Mouse (Mus musculus) heart, embryonic 13.5 days (tissue): ENCODE data around the gene Fetub. TPM values are rescaled to one million over a fixed set of nuclear protein-coding genes. Genes with fewer than 3 reads are reported as not detected.

ENCODE experiments used
- ATAC-seq: fragments of 200-750 bp; cut with Nextera tagmentation; 2 replicates; pipeline ENCODE4 v1.8.0; 2017; ENCODE audit warnings: moderate TSS enrichment; ENCODE audit not compliant: insufficient number of reproducible peaks, low FRiP score, low TSS enrichment; ENCODE audit errors: extremely low read depth
- H3K27ac ChIP-seq: fragments of 300-500 bp; sonication (generic); replicated peaks from 2 replicates; pipeline ENCODE4 v1.5.1; 2015; ENCODE audit warnings: moderate library complexity, mild to moderate bottlenecking, inconsistent platforms
- H3K27me3 ChIP-seq: fragments of 300-500 bp; sonication (generic); replicated peaks from 2 replicates; pipeline ENCODE4 v1.6.1; 2015; ENCODE audit warnings: mild to moderate bottlenecking, inconsistent platforms
- H3K36me3 ChIP-seq: fragments of 300-500 bp; sonication (generic); 2 replicates; pipeline ENCODE4 v1.6.1; 2015; ENCODE audit warnings: mild to moderate bottlenecking, inconsistent platforms
- H3K4me1 ChIP-seq: fragments of 300-500 bp; sonication (generic); 2 replicates; pipeline ENCODE4 v1.6.1; 2015; ENCODE audit warnings: inconsistent platforms
- H3K4me2 ChIP-seq: fragments of 300-500 bp; sonication (generic); 2 replicates; pipeline ENCODE4 v1.6.1; 2015; ENCODE audit warnings: inconsistent platforms, mild to moderate bottlenecking, moderate library complexity
- H3K4me3 ChIP-seq: fragments of 300-500 bp; sonication (generic); 2 replicates; pipeline ENCODE4 v1.5.1; 2015; ENCODE audit warnings: moderate library complexity, mild to moderate bottlenecking, inconsistent platforms
- H3K9ac ChIP-seq: fragments of 300-500 bp; sonication (generic); 2 replicates; pipeline ENCODE4 v1.6.1; 2015; ENCODE audit warnings: inconsistent platforms, mild to moderate bottlenecking, moderate library complexity
- H3K9me3 ChIP-seq: fragments of 300-500 bp; sonication (generic); 2 replicates; pipeline ENCODE4 v1.6.1; 2016; ENCODE audit warnings: inconsistent platforms
- WGBS: fragments of 180-500 bp; shearing (Covaris S2); methylation state at CpG from one replicate; pipeline ENCODE4 v1.1.7; 2015; ENCODE audit warnings: mixed read lengths; 5-methylcytosine and 5-hydroxymethylcytosine counted together
- polyA plus RNA-seq: library from polyadenylated mRNA; unstranded; fragments of >200 nt; fragmentation: Nextera tagmentation; extraction: Ambion mirVana; gene quantifications from 2 replicates; pipeline ENCODE4 v1.2.1, GENCODE M21; 2015

Gene Fetub
- polyA plus RNA-seq: 0.10 TPM in 1 of 2 replicates, not detected in the other

DNA sequence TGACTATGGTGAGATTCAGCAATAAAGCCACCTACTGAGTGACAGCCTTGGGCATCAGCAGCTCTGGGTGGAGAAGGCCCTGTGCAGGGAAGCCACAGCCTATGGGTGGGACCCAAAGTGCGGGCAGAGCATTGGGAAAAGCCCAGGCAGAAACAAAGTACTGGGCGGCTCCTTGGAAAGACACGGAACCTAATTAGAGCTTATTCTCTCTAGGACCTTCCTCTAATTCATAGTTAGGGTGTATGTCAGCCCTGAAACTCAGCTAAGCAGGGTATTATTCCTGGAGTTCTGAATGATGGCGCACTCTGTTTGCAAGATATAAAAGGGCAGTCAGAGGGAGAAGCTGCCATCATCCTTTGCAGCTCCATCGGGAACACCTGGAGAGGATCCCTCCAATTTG is at the start of gene Fetub:
Fetub (plus strand) TSS at position 301 of the 400 bp plus-strand sequence.
- no peak within 1 kb of the TSS for H3K9ac ChIP-seq
- H3K27me3 ChIP-seq: no peaks in the 10 kb centered on the region
- no peak within 1 kb of the TSS for H3K27ac ChIP-seq
- no peak within 1 kb of the TSS for H3K4me2 ChIP-seq
- no peaks in the 10 kb centered on the region for H3K9me3 ChIP-seq
- no peak within 1 kb of the TSS for H3K4me3 ChIP-seq
- WGBS: 81% methylated on average over 5 of the region's 5 CpGs
- ATAC-seq: no peak
- peaks cover 4% of the 10 kb centered on the region; the same call in 1 of the 2 replicates for H3K4me1 ChIP-seq
- no peaks in the 10 kb centered on the region for H3K36me3 ChIP-seq

DNA sequence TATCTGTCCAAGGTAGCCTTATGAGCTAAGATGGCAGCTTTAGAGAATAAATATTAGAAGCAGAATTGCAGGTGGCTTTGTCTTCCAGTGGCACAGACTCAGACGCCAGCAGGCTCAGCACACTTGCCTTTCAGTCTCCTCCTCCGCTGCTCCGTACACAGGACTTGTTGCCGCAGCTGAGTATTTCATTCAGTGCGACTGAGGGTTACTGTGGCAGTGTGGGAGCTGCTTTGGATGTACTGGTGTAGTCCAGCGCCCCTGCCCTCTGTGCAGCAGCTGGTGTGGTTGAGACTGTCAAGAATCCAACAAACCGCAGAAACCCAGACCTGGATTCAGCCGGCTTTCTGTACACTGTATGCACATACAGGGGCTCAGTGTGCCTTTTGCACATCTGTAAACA is 45.7 kb upstream of the Fetub start:
- H3K9me3 ChIP-seq: no peaks in the 10 kb centered on the region
- no peaks in the 10 kb centered on the region for H3K4me1 ChIP-seq
- ATAC-seq: no peak
- H3K9ac ChIP-seq: no peak overlapping the region
- no peaks in the 10 kb centered on the region for H3K27me3 ChIP-seq
- no peak overlapping the region for H3K4me2 ChIP-seq
- H3K27ac ChIP-seq: no peak overlapping the region
- H3K36me3 ChIP-seq: peaks cover 63% of the 10 kb centered on the region
- H3K4me3 ChIP-seq: no peak overlapping the region
- 93% methylated on average over 8 of the region's 8 CpGs for WGBS

DNA sequence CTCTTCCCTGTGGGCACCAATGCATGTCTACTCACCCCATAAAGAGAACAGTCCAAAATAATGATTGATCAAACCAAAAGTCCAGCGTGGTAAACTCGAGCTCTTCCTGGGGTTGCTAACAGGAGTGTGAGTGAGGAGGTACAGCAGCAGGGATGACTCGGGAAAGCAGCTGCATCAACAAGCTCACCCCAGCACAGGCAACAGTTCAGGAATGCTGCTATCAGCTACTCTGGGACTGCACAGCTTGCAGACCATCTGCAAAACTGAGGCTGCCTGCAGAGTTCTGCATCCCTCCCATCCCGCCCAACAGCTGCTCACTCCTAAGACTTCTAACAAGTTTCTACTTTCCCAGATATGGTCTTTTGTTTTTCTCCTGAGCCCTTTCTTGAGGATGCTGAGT is 44.8 kb upstream of the Fetub start:
- 55% methylated on average over 4 of the region's 4 CpGs for WGBS

DNA sequence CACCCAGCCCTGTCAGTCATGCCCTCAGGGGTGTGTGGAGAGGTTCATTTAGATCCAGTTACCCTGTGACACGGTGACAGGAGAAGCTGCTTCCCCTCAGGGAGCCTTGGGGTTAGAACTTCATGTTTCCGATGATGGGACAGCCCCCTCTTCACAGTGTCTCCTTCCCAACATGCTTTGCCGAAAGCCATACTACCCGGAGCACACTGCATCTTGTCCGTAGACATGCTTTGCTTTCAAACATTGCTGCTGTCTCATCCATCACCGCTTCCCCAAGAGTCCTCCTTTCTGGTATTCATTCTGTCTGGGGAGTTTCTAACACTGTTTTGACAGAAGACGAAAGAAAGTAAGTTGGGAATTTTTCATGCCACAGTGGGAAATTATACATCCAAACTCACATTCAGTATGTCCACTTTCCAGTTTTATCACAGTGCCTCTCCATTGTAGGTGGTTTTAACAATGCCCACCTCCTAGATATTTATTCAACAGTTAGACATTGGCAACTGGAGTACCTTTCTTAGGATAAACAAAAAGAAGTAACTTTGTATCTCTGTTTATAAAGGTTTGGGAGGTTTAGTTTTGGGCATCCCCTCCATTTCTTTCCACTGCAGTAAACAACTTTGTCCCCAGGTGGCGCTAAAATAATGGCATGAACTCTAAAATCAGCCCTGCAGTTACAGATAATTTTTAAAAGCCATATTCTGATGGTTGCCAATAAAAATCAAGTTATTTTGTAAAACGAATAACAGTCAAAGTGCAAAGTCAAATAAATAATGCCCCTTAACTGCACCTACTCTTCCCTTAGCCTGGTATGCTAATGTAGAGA is 41.7 kb upstream of the Fetub start:
- Histone ChIP-seq H3K9ac (no peak overlapping the region), H3K27me3 (no peaks in the 10 kb centered on the region; the same call in 1 of the 2 replicates), H3K9me3 (no peaks in the 10 kb centered on the region), H3K4me2 (no peak overlapping the region), H3K4me1 (peaks cover 10% of the 10 kb centered on the region), H3K27ac (no peak overlapping the region), H3K4me3 (no peak overlapping the region), H3K36me3 (peaks cover 23% of the 10 kb centered on the region)
- ATAC-seq: no peak
- 41% methylated on average over 9 of the region's 9 CpGs for WGBS

More for the DNA sequence above, 44.8 kb upstream of the Fetub start:
- peaks cover 53% of the 10 kb centered on the region for H3K36me3 ChIP-seq
- no peaks in the 10 kb centered on the region for H3K27me3 ChIP-seq
- H3K4me3 ChIP-seq: no peak overlapping the region
- no peaks in the 10 kb centered on the region for H3K9me3 ChIP-seq
- H3K4me2 ChIP-seq: no peak overlapping the region
- ATAC-seq: no peak
- no peak overlapping the region for H3K27ac ChIP-seq
- H3K4me1 ChIP-seq: no peaks in the 10 kb centered on the region
- no peak overlapping the region for H3K9ac ChIP-seq

DNA sequence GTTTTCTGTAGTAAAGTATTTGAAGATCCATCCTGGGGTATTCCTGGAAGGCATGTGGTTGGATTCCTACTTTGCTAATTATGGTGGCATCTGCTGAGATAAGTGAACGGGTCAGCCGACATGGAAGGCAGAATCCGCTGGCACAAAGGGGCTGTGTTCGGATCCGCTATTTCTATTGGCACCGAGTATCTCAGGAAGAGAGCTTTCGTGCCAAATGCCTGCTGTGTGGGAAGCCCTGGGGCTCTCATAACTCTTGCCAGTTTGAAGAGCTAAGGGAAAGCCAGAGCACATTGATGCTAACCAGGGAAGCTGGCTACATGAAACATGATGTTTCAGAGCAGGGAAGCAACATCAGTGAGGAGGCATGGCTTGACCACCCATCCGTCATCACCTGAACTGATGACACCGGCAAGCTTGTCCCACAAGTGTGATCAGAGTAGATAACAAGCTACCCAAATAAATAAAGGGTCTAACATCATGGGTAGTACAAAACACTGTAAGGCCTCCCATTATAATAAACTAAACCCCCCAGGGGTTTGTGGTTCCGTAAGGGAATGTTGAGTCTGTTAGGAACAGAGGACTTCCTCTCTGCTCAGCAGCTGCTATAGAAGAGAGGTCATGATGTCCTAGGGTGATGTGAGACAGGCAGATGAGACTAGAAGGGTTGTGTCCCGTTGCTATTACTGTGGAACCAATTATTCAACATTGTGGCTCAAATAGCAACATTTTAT is 40.3 kb upstream of the Fetub start:
- Histone ChIP-seq H3K27me3 (no peaks in the 10 kb centered on the region; the same call in 1 of the 2 replicates), H3K36me3 (peaks cover 9% of the 10 kb centered on the region), H3K9me3 (no peaks in the 10 kb centered on the region), H3K4me3 (no peak overlapping the region), H3K4me2 (no peak overlapping the region), H3K9ac (no peak overlapping the region), H3K27ac (no peak overlapping the region), H3K4me1 (peaks cover 10% of the 10 kb centered on the region)
- no peak for ATAC-seq
- WGBS: 69% methylated on average over 11 of the region's 11 CpGs

DNA sequence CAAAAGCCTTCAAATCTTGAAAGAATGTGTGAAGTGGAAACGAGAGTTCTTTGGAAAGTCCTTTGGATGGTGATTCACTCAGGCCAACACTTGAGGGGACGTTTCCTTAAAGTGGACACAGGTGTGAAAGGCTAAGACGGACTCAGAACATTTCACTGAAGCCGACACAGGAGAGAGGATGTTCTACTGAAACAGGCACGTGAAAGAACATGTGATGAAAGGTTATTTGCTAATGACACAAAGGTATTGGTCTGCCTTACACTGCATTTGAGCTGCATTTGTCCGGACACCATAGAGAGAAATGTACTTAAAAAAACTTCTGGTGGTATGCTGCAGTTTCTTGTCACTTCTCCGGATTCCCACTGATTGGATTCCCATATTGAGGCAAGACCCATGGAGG is 39.4 kb upstream of the Fetub start:
- no peak for ATAC-seq
- Histone ChIP-seq H3K27ac (no peak overlapping the region), H3K9me3 (no peaks in the 10 kb centered on the region), H3K4me3 (no peak overlapping the region), H3K9ac (no peak overlapping the region), H3K36me3 (no peaks in the 10 kb centered on the region), H3K4me2 (no peak overlapping the region), H3K4me1 (peaks cover 10% of the 10 kb centered on the region), H3K27me3 (no peaks in the 10 kb centered on the region; the same call in 1 of the 2 replicates)
- WGBS: 71% methylated on average over 7 of the region's 7 CpGs

DNA sequence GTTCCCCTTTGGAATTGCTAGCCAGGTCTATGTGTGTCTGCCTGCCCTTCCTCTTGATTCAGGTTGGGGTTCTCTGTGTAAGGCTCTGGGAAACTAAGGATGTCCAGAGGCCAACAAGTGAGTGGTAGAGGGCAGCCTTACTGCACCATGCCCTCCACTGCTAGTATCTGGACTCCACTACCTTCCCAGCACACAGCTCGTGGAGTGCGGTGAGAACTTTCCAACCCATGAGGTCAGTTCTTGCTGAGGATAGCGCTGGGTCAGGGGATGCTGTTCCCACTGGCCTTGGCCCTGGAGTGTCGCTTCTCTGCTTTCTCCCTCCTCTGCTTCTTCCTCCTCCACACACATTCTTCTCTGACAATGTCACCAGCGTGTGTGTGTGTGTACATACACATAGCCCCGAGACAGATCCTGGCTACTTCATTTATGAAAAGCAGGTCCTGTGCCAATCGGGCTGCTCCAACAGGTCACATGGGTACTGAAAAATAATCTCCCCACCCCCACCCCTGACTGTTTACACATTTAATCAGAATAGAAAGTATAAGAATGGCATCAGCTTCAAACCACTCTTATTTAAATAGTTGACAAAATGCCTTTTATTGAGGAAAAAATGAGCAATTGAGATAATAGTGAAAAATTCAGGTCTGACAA is 38.1 kb upstream of the Fetub start:
- H3K9me3 ChIP-seq: no peaks in the 10 kb centered on the region
- peaks cover 10% of the 10 kb centered on the region for H3K4me1 ChIP-seq
- H3K27ac ChIP-seq: no peak overlapping the region
- H3K36me3 ChIP-seq: no peaks in the 10 kb centered on the region
- no peak overlapping the region for H3K9ac ChIP-seq
- WGBS: 56% methylated on average over 7 of the region's 7 CpGs
- H3K4me3 ChIP-seq: no peak overlapping the region
- H3K27me3 ChIP-seq: no peaks in the 10 kb centered on the region; the same call in 1 of the 2 replicates
- ATAC-seq: no peak
- H3K4me2 ChIP-seq: no peak overlapping the region

DNA sequence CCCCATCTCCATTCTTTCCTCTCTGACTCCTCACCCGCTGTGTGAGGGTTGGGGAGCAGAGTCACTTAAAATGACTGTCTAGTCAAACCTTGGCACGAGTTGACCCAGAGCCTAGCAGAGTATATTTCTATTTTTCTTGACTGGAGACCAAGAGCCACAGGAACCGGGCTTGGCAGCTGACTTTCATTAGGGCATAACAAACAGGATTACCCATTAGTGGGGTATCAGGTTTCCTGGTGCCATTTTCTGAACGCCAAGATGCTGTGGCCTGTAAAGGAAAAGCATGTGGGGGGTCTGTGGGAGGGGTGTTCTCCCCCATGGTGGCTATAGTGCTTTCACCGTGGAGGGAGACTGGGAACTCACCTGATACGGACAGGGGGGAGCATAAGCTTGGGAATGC is 37.2 kb upstream of the Fetub start:
- Histone ChIP-seq H3K4me2 (no peak overlapping the region), H3K4me3 (no peak overlapping the region), H3K9me3 (no peaks in the 10 kb centered on the region), H3K4me1 (peaks cover 12% of the 10 kb centered on the region), H3K9ac (no peak overlapping the region), H3K27me3 (no peaks in the 10 kb centered on the region; the same call in 1 of the 2 replicates), H3K36me3 (no peaks in the 10 kb centered on the region), H3K27ac (no peak overlapping the region)
- ATAC-seq: no peak; the same call in 1 of the 2 replicates
- 24% methylated on average over 6 of the region's 6 CpGs for WGBS

DNA sequence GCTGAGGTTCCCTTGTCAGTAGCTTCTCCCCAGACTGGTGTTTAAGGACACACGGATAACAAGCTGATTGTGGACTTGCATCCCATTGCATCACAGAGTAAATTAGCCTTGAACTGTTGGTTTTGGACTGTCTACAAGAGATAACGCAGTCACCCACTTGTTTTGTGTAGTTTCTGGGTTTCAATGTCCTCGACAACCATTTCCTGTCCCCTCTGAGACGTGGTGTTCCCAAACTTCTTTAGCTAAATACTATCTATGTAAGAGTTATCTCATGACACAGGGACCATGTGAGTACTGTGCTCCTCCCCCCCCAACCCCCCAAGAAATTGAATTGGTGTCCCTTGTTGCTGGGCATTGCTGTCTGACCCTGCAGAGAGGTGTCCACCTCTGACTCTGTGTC is 36.6 kb upstream of the Fetub start:
- Histone ChIP-seq H3K4me3 (no peak overlapping the region), H3K4me1 (peaks cover 12% of the 10 kb centered on the region), H3K36me3 (no peaks in the 10 kb centered on the region), H3K9me3 (no peaks in the 10 kb centered on the region), H3K27me3 (no peaks in the 10 kb centered on the region; the same call in 1 of the 2 replicates), H3K27ac (no peak overlapping the region), H3K4me2 (no peak overlapping the region), H3K9ac (no peak overlapping the region)
- no peak for ATAC-seq
- 49% methylated on average over 4 of the region's 4 CpGs for WGBS

DNA sequence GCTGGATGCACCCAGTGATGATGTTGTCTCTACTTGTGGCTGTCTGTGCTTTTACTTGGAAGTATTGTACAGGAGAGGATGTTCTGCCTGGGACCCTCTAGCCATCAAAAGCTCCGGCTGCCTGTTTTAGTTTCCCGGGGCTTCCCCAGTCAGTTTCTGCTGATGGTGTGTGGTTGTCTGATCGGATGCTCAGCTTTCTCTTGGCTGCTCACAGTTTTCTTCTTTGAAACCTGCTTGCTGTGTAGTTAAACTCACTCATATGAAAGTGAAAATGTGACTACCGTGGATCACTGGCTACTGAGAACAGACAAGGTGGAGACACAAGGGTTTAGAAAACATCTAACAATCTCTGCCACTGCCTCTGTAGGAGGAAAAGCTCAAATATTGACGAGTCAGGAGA is 34.7 kb upstream of the Fetub start:
- 59% methylated on average over 5 of the region's 5 CpGs for WGBS
- no peak overlapping the region for H3K9ac ChIP-seq
- no peak overlapping the region for H3K4me2 ChIP-seq
- ATAC-seq: no peak
- H3K27me3 ChIP-seq: peaks cover 4% of the 10 kb centered on the region; the same call in 1 of the 2 replicates
- no peak overlapping the region for H3K27ac ChIP-seq
- H3K36me3 ChIP-seq: no peaks in the 10 kb centered on the region
- no peaks in the 10 kb centered on the region for H3K9me3 ChIP-seq
- no peak overlapping the region for H3K4me3 ChIP-seq
- peaks cover 12% of the 10 kb centered on the region for H3K4me1 ChIP-seq

DNA sequence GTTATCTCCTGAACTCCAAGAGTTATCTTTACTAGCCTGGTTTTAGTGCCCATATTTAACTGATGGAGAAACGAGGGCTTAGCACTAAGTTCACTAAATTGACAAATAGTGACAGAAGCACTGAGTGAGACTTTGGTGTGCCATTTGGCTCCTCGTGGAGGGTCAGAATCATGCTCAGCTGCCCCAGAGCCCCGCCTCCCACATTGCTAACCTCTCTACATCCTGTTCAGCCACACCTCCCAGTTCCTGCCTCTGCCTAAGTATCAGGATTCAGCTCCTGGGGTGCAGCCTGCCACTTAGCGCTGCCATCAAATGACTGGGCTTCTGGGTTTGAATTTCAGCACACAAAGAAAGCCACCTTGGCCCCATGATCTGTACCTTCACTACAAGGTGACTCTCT is 32.8 kb upstream of the Fetub start:
- H3K9me3 ChIP-seq: no peaks in the 10 kb centered on the region
- ATAC-seq: no peak
- no peak overlapping the region for H3K4me3 ChIP-seq
- no peak overlapping the region for H3K9ac ChIP-seq
- no peak overlapping the region for H3K4me2 ChIP-seq
- H3K27ac ChIP-seq: no peak overlapping the region
- H3K36me3 ChIP-seq: no peaks in the 10 kb centered on the region
- H3K4me1 ChIP-seq: peaks cover 10% of the 10 kb centered on the region
- H3K27me3 ChIP-seq: peaks cover 8% of the 10 kb centered on the region; the same call in 1 of the 2 replicates
- WGBS: 29% methylated on average over 4 of the region's 4 CpGs
